Mouse (Mus musculus) heart, adult 9 months (tissue): ENCODE data around the gene Lama5.
A peak's percentile ranks its signal among the peaks of the same experiment; 100 is the strongest.
"Not testable (repeated sequence)": the region's sequence is repeated elsewhere in the genome, so short reads cannot be mapped to it uniquely, and the experiment has no call there.

Experiments used
- DNase-seq, 2 experiments: peaks; one replicate each; pipeline ENCODE4 v3.0.0; 2022; ENCODE audit warnings: low spot score in 2 of 2

Lama5 gene

DNA sequence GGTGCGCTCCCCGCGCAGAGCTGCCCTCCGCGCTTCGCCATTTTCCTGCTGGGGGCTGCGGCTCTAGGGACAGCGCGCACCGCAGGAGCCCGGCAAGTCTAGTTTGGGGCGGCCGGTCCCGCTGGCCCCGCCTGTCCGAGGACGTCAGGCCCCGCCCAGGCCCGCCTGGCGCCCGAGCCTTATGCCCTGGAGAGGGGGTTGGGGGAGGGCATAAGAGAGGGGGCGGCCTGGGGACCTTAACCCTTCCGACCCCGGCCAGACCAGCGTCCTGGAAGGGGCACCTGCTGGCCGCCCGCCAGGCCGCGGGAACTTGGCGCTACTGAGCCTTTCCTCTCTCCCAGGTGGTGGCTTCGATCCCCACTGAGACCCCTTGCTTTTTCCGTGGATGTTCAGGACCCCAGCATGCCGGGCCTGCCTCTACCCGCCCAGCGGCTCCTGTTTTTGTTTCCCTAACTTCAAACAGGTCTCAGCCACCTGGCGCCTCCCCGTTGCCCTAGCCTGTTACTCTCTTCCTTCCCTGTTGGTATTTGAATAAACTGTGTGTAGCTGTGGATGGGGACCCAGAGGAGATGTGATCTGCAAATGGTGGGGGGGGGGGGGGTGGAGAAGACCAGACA, at the start of gene Lama5:
TSS of gene Lama5 (minus strand) at position 98 of the 617 bp plus-strand sequence.
- peak; percentile 70 to 73 for DNase-seq

DNA sequence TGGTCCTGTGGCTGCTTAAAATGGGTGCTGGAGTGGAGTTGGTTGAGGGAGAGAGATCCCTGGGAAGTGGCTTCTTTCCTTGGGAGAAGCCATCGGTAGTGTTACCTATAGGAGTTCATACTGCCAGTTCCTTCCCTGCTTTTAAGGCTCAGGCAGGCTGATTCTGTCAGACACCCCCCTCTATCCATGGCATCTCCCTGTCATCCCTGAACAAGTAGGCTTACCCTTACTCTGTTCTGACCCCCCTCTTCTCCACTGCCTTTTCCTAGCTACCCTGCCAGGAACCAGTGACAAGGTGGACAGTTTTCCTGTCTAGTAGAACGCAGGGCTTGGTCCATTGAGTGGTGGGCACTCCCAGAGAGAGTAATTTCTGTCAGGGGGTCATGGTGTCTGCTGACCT, 48.9 kb upstream of the Lama5 start:
- no peak for DNase-seq

DNA sequence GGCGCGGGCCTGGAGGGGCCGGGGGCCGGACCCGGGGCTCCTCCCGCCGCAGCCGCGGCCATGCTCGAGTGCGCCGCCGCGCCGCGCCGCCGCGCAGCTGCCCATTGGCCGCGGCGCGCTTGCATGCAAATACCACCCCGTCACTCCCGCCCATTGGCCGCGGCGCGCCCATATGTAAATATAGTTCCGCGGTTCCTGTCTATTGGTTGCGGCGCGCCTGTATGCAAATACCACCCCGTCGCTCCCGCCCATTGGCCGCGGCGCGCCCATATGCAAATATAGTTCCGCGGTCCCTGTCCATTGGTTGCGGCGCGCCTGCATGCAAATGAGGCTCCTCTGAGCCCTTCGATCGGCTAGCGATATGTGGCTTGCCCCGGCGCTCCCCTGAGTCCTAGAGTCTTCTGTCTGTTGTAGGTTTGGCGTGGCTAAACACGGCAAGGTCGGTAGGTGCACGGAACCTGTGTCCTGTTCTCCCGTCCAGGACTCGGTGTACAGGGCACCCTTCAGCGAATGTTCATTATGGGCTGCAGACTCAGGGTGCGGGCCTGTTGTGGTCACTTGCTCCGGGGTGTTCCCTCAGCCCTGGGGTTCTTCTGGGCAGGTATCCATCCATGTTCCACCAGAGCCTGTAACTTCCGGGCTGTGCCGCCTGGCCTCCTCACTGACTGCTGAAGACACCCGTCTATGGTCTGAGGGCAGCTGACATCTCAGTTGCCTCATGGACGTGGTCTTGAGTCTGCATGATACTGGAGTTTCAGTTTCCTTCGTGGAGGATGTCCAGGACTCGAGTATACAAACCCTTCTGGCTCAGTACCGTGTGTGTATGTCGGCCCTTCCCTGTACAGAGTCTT, 48.0 kb upstream of the Lama5 start, which contains the start of gene Cables2:
TSS of gene Cables2 (minus strand) at position 103 of the 851 bp plus-strand sequence.
- DNase-seq = peak; percentile 94 to 96

DNA sequence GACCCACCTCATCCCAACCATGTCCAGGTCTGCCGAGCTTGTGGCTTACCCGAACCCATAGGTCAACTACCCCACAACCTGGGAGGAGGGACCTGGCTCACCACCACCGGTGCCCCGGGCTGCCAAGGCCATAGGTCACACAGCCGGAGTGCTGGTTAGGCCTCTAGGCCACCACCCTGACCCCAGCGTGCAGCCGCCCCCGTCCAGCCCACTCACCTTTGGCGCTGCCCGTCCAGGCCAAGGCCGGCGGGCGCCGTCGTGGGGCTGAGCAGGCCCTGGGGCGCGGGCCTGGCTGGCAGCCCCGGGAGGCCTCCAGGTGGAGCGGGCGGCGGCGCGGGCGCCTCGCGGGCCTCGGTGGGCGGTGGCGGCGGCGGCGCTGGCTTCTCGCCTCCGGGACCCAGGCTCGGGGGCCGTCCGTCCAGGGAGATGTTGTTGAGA, 47.2 kb upstream of the Lama5 start:
- DNase-seq = peak in 1 of 2 experiments; percentile 35

DNA sequence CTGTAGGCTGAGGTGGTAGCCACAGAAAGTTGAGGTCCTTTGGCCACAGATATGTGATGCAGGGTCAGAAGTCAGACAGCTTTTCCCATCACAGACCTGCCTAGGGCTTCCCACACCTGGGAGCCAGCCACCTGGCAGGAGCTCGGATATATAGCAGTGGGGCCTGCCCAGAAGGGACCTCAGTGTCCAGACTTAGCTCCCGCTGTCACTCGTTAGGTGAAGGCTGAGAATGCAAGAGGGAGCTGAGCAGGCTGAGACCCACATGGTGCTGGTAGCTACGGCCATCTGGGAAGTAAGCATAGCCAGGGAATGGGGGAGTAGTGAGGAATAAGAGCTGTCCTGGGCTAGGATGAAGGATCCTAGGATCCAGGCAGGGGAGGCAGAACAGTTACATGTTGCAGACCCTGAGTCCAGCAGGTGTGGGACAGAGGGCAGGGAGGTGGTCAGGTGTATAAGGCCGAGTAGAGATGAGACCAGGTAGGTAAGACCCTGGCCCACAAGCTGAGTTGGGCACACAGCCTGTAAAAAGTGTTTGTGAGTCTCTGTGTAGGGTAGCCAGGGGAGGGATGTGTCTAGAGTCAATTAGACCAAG, 46.2 kb upstream of the Lama5 start:
- no peak for DNase-seq

DNA sequence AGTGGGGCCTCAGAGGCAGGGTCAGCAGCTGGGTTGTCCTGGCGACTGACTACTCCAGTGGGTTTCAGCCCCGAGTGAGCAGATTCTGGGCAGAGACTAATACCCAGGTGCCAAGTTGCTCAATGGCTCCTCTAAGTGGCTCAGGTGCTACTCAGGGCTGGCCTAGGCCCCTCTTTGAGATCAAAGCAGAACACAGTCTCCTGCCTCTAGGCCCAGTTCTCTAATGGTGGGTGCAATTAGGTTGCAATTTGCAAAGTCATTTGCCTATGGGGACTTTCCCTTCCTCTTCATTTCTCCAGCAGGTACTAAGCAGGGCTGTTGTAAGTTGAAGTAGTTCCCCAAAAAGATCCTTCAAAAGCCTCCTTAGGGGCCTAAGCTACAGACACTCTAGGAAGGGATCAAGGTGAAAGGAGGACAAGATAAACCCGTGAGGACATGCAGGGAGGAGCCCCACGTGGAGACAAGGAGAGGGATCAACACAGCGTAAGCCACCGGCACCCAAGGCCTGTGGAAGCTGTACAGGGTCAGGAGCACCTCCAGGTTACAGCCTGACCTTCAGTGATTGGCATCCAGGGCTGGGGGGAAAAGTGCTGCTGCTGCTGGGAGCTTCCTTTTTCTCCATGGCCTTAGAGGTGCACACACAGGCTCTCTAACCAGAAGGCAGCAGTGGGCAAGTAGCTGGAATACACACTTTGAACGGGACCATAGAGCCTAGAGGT, 45.0 kb upstream of the Lama5 start:
- no peak for DNase-seq

DNA sequence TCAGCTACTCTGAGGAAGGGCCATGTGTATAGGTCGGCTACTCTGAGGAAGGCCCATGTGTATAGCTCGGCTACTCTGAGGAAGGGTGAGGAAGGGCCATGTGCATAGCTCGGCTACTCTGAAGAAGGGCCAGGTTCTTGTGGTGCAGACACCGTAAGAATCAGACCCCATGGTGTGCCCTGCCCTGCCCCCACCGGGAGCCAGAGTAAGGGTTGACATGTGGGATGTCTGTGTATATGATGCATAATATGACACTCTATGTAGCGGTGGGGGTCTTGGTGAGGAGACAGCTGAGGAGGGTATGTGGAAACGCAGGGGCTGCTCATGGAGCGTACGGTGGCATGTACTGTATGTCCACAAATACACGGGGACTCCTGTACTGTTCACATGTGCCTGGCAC, 43.7 kb upstream of the Lama5 start:
- DNase-seq = no peak

DNA sequence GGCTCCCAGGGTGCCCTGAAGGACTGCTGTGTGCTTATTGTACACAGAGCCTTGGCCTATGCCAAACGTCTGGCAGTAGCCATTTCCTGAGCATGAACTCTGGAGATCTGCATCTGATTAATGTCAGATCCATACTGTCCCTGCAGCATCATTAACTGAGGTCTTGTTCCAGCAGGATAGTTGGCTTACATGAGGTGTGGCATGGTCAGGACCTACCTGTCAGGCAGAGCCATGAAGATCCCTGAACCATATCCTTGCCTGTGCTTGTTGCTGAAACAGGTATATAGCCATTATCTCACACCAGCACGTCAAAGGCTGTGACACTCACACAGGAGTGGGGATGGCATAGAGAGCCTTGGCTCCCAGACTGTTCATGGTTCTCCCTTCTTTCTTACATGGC, 42.3 kb upstream of the Lama5 start:
- DNase-seq = no peak

DNA sequence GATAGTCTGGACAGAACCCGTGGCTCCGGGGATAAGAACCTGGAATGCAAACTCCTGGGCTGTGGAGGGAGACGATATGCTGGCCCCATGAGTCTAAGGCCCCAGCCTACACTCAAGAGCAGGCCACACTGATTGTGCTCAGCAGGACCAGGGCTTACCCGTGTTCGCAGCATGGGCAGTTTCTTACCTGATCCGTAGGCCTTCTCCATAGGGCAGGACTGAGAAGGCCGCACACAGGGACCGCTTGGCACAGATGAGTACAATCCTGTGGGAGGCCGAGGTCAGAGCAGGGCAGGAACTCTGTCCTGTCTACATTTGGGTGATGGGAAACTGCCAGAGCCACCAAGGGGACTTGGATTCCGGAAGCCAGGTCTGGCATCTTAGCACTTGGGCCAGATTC, 37.2 kb upstream of the Lama5 start:
- DNase-seq = no peak

DNA sequence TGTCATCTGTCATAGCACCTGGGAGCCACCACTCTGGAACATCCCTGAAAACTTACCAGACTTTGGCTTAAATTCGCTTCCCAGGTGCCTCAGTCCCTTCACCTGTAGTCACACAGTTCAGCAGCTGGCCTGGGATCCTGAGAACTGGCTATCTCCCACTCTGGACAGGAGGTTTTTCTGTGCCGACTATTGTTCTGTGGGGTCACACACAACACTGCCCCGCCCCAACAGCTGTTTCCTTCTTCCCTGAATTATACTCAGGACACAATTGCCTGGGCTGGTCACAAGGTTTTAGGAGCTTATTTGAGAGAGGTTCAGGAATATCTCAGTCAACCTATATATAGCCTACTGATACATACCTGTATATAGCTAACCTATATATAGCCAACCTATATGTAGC, 36.8 kb upstream of the Lama5 start:
- DNase-seq = peak; percentile 66 to 87

DNA sequence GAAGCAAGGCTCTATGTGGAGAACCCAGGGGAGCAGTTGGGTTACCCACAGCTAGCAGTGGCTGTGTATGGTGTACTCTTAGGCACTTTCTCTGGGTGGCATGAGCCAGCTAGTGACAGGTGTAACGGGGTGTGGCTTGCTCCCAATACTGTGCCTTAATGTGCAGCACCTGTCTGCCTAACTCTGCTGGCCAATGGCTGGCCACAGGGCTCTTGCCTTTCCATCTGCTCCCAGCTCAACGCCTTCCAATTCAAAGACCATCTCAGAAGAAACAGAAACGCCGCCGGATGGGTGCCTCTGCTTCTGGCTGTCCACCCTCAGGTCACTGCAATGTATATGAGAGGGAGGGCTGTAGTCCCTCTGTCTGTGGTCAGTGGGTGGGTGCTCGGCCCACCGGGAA, 36.2 kb upstream of the Lama5 start:
- no peak for DNase-seq

DNA sequence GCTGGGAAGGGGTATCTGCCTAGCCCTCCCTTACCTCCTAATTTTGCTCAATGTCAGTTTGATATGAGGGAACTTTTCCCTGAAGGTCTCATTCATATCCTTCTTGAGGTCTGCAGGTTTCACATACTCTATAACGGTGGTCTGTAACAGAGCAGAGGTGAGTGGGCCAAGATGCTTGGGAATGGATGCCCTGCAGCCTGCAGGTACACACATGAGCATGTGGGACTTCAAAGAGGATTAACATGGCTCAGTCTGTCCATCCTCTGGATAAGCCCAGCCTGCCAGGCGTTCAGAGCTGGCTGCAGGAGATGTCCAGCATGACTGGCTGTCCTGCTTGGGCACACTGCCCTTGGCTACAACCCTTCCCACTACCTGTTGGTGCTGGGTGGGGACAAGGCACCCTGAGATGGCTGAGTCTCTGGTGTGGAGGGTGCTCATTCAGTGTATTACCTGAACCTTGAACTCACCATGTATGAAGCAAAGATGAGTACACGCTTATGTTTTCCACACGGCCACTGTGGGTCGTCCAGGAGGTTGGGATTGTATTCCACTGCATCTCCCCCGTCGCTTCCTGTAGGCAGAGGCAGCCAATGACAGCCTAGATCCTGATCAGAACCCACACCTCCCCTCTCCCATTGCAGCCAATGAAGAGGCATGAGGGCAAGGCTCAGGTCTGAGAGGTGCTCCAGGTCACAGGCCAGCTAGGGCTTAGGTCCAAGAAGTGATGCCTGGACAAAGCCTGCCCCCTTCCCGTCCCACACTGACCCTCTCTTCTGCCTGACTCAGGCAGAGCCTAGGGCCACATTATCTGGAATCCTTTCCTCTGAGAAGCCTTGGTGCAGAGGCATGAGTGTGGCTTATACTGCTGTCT, 35.2 kb upstream of the Lama5 start:
- DNase-seq = no peak

DNA sequence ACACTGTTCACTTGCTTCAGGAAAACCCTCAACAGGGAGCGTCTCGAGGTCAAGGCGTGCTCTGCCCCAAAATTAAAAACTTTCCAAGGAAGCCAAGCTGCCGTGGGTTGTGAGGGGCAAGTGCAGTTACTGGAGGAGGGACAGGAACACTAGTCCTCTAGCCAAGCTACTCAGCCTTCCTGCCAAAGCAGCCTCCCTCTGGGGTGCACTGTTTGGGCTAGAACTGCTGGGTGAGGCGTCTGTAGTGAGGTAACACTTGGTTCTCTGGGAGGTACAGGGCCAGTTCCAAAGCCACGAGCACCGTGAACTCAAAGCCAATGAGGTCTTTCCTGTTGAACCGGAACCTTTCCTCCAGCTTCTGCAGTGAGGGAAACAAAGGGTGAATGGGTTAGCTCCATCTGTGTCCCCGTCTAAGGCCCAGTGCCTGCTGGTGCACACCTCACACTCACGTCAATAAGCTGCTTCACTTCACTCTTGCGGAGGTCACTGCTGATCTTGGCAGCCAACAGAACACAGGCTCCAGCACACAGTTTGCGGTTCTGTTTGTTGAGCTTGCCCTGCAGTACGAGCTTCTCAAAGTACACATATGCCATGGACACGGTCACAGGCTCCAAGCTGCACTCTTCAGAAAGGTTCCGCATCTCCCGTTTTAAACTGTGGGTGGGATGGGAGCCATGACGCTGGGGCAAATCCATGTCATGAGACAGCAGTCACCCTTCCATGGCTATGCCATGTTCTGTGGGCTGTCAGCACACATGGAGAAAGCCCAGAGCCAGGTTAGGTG, 34.4 kb upstream of the Lama5 start:
- DNase-seq = not testable (repeated sequence)

DNA sequence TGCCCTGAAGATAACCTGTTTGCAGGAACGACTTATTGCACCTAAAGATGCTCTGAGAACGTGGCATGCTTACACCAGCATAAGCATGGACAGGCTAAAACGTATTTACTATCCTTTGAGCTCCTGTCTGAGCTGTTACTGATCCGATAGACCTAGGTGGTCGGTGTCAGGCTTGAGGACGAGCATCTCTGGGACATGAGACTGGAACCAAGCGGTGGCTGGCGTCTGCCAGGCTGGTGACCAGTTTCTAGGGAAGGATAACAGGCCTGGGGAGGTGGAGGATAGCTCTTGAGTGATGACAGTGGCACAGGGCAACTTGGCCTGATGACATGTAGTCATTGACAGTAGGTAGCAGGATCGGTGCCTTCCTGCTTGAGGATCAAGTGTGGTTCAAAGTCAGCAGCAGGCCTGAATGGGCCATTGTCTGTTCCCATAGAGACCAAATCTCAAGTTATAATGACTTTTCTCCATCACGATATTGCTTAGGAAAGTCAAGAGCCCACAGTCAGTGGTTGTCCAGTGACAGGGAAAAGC, 33.4 kb upstream of the Lama5 start:
- DNase-seq = not testable (repeated sequence)

DNA sequence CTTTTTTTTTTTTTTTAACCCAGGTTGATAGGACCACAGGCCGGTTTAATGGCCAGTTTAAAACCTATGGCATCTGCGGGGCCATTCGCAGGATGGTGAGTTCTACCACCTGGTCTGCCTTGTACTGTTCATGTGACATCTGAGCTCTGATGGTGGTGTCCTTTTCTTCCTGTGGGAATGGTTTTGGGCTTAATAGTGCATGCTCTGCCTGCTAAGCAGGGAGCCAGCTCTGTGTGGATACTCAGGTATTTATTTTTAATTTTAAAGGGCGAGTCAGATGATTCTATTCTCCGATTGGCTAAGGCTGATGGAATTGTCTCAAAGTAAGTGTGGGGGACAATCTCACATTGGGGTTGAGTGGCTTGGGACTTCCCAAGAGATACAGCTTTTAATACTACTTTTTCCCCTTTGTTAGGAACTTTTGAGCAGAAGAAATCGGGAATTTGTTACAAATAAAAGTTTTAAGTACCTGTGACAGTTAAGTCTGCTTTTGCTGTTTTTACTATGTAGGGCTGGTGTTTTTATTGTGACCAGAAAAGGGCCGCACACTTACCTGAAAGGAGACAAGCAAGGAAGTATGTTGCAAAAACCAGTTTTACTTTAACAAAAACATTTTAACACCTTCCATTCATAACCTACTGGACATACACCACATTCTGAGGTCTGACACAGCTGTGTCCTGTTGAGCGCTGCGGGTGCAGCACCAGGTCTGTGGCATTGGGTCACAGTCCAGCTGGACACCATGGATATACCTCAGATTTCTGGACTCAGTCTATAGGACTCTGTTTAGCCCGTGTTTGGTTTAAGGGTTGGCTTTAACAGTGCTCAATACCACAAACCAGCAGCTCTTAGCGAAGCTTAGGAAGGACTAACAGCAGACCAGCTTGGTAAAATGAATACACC, 32.6 kb upstream of the Lama5 start:
- DNase-seq = no peak

DNA sequence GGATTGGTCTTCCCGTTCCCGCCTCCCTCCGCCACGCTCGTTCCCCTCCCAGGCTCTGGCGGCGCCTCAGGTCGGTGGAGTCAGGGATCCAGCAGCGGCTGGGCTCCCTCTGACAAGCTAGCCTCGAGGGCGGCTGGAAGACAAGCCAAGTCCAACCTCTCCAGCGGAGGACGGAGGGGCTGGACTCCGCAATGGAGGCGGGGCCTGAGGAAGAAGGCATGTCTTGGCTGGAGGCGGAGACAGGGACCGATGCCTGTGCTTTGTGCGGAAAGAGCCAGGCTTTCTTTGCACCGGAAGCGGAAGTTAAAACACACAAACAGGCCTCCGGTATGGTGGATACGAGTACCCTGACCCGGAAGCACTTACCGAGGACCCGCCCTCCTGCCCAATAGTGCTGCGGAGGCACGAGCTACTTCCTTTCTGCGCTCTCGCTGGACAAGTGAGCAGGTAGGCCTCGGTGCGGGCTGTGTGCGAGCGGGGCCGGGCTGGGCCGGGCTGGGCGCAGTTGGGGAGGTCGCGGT, 31.4 kb upstream of the Lama5 start, which contains the start of gene Rps21:
TSS of gene Rps21 (plus strand) at position 377 of the 521 bp plus-strand sequence.
- peak; percentile 99 for DNase-seq

DNA sequence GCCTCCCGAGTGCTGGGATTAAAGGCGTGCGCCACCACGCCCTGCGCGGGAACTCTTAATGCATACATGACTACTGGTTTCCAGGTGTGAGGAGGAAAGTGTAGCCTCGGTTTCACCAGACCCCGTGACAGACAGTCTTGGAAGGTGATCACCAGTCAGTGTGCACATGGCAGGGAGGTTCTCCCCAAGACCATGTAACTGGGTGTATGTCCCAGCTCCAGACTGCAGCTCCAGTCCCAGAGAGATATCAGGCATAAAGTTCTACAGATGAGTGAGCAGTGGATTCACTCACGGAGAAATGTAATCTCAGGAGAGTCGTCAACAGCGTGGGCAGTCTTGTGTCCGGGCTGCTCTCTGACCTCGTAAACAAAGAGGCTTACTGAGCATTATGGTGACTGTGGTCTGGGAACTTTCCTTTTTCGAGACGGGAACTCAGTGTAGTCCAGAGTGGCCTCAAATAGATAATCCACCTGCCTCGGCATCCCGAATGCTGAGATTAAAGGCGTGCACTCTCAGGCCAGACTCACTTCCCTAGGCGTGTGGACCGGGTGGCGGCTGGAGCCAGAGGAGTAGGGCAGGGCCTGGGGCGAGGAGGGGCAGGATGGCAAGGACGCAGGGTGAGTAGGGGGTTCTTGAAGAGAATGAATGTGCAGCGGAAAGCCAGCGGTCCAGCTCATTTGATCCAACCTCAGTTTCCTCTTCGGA, 30.8 kb upstream of the Lama5 start:
- DNase-seq = no peak

DNA sequence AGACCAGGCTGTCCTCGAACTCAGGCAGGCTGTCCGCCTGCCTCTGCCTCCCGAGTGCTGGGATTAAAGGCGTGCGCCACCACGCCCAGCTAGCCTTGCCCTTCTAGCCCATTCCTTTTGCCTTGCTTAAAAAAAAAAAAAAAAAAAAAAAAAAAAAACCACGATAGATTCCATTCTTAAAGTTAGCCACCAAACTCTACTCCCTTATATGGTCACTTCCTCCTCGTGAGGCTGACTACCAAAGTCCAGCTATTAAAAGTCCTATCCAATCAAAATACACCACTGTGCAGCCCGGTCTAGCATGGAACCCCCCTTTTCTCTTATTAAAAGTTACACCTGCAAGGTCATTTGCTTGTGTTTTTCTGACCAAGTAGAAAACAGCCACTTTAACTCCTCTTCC, 30.0 kb upstream of the Lama5 start:
- DNase-seq = no peak
